Mouse (Mus musculus) kidney, embryonic 14.5 days (tissue): Measurements from ENCODE around the gene Neil1. TPM values are rescaled to one million over a fixed set of nuclear protein-coding genes. Genes with fewer than 3 reads are reported as not detected.

ENCODE experiments used
- ATAC-seq: fragments of 200-750 bp; cut with Nextera tagmentation; 2 replicates; pipeline ENCODE4 v1.8.0; 2017; ENCODE audit warnings: moderate number of reproducible peaks, mild to moderate bottlenecking, moderate TSS enrichment, moderate library complexity; ENCODE audit not compliant: low FRiP score, low TSS enrichment
- H3K27ac ChIP-seq: fragments of 300-500 bp; sonication (generic); 2 replicates; pipeline ENCODE4 v1.5.1; 2014; ENCODE audit warnings: low read depth, mild to moderate bottlenecking, low read length, moderate library complexity, mixed read lengths
- H3K27me3 ChIP-seq: fragments of 300-500 bp; sonication (generic); 2 replicates; pipeline ENCODE4 v1.6.1; 2014; ENCODE audit warnings: mild to moderate bottlenecking, low read length; ENCODE audit not compliant: control insufficient read depth, insufficient read depth
- H3K36me3 ChIP-seq: fragments of 300-500 bp; sonication (generic); 2 replicates; pipeline ENCODE4 v1.6.1; 2014; ENCODE audit warnings: low read length, mixed read lengths; ENCODE audit not compliant: control insufficient read depth, insufficient read depth
- H3K4me1 ChIP-seq: fragments of 300-500 bp; sonication (generic); 2 replicates; pipeline ENCODE4 v1.6.1; 2014; ENCODE audit warnings: low read length, mixed read lengths; ENCODE audit not compliant: control insufficient read depth, insufficient read depth
- H3K4me2 ChIP-seq: fragments of 300-500 bp; sonication (generic); replicated peaks from 2 replicates; pipeline ENCODE4 v1.6.1; 2014; ENCODE audit warnings: low read depth, mild to moderate bottlenecking, low read length
- H3K4me3 ChIP-seq: fragments of 300-500 bp; sonication (generic); 2 replicates; pipeline ENCODE4 v1.5.1; 2014; ENCODE audit warnings: mild to moderate bottlenecking, low read length
- H3K9ac ChIP-seq: fragments of 300-500 bp; sonication (generic); 2 replicates; pipeline ENCODE4 v1.6.1; 2014; ENCODE audit warnings: low read depth, mild to moderate bottlenecking, low read length, moderate library complexity
- H3K9me3 ChIP-seq: fragments of 300-500 bp; sonication (generic); 2 replicates; pipeline ENCODE4 v1.6.1; 2016; ENCODE audit warnings: low read length; ENCODE audit not compliant: control insufficient read depth
- WGBS: fragments of 180-500 bp; shearing (Covaris S2); extraction: QIAGEN DNeasy Blood & Tissue Kit; methylation state at CpG from one replicate; pipeline ENCODE4 v1.1.7; 2014; 5-methylcytosine and 5-hydroxymethylcytosine counted together
- polyA plus RNA-seq: library from polyadenylated mRNA; unstranded; fragments of >200 nt; fragmentation: Nextera tagmentation; extraction: Ambion mirVana; gene quantifications from 2 replicates; pipeline ENCODE4 v1.2.1, GENCODE M21; 2014

Gene Neil1
- polyA plus RNA-seq, 1 experiment from 2014 or later = 7.0 TPM

DNA sequence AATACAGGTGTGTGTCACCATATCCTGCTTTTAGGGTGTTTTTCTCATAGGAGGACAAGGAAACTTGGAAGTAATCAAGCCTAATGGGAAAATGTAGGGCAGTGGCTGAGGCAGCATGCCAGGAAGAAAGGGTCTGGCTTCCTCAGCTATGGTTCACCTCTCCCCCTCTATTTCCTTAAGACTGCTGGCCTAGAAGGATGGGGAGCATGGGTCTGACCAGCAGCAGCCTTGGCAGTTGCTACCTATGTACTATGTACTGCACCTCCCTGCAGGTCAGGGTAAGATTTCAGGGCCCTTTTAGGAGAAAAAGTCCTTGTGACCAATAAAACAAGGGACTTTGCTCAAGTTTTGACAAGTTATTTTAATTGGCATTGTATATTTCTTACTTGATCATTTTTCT is 18.5 kb downstream of the Neil1 start:
- Histone ChIP-seq H3K27ac (no peak overlapping the region), H3K4me3 (peak overlapping the region; percentile 78; the same call in 1 of the 2 replicates)

DNA sequence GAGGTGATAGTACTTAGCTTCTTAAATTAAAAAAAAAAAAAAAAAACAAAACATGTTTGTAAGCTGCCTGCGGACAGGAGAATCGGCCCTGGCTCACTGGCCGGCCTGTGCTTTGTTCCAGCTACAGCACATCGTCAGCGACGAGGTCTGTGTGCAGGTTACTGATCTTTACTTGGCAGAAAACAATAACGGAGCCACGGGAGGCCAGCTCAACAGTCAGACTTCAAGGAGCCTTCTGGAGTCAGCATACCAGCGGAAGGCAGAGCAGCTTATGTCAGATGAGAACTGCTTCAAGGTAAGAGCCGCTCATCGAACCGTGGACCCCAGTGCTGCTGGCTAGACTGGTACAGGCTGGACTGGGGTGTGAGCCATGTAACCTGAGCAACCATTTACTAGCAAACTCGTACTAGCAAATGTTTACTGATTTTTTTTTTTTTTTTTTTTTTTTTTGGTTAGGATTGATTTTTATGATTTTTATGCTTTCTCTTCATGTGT is 30.8 kb downstream of the Neil1 start:
- H3K9me3 ChIP-seq = no peaks in the 10 kb centered on the region
- no peak overlapping the region for H3K4me3 ChIP-seq
- H3K27me3 ChIP-seq = no peaks in the 10 kb centered on the region
- no peaks in the 10 kb centered on the region for H3K4me1 ChIP-seq
- H3K27ac ChIP-seq = no peak overlapping the region
- ATAC-seq = no peak
- 89% methylated on average over 13 of the region's 13 CpGs for WGBS
- peaks cover 89% of the 10 kb centered on the region for H3K36me3 ChIP-seq
- H3K9ac ChIP-seq = no peak overlapping the region
- H3K4me2 ChIP-seq = no peak overlapping the region

More for the DNA sequence above, 18.5 kb downstream of the Neil1 start:
- no peaks in the 10 kb centered on the region for H3K27me3 ChIP-seq
- peaks cover 45% of the 10 kb centered on the region for H3K36me3 ChIP-seq
- no peak overlapping the region for H3K9ac ChIP-seq
- no peak for ATAC-seq
- peak overlapping the region; percentile 90 for H3K4me2 ChIP-seq
- peaks cover 7% of the 10 kb centered on the region for H3K4me1 ChIP-seq
- no peaks in the 10 kb centered on the region for H3K9me3 ChIP-seq

Other genes starting within 250 kb of the Neil1 start
- 4.1 and 8.3 TPM in 2 replicates for gene Snx33, start 219.9 kb downstream of the Neil1 start, polyA plus RNA-seq
- gene Imp3, start 210.8 kb downstream of the Neil1 start, polyA plus RNA-seq = 98.4 and 111 TPM in 2 replicates
- gene Snupn, start 197.4 kb downstream of the Neil1 start, polyA plus RNA-seq = 24.3 and 27.7 TPM in 2 replicates
- 27.3 and 40.0 TPM in 2 replicates for gene Ptpn9, start 153.4 kb downstream of the Neil1 start, polyA plus RNA-seq
- 28.9 and 53.2 TPM in 2 replicates for gene Sin3a, start 76.3 kb downstream of the Neil1 start, polyA plus RNA-seq
- 28.5 and 38.7 TPM in 2 replicates for gene Man2c1, start 17.6 kb downstream of the Neil1 start, polyA plus RNA-seq
- gene Commd4, start 10.0 kb upstream of the Neil1 start, polyA plus RNA-seq = 99.0 and 137 TPM in 2 replicates
- not detected in 2 replicates for gene Trcg1, start 88.3 kb upstream of the Neil1 start, polyA plus RNA-seq
- gene 1700017B05Rik, start 114.3 kb upstream of the Neil1 start, polyA plus RNA-seq = 21.5 and 27.8 TPM in 2 replicates